Mouse (Mus musculus) stomach, embryonic 15.5 days (tissue): Measurements from ENCODE around the gene Olfr763. TPM values are rescaled to one million over a fixed set of nuclear protein-coding genes. Genes with fewer than 3 reads are reported as not detected.
"Not testable (repeated sequence)": the region's sequence is repeated elsewhere in the genome, so short reads cannot be mapped to it uniquely, and the experiment has no call there.

ENCODE experiments used
- ATAC-seq: fragments of 200-750 bp; cut with Nextera tagmentation; 2 replicates; pipeline ENCODE4 v1.8.0; 2017; ENCODE audit warnings: low read depth, moderate number of reproducible peaks, moderate TSS enrichment; ENCODE audit not compliant: insufficient read depth, low FRiP score
- H3K27ac ChIP-seq: fragments of 300-500 bp; sonication (generic); 2 replicates; pipeline ENCODE4 v1.5.1; 2015; ENCODE audit warnings: mild to moderate bottlenecking, inconsistent platforms
- H3K27me3 ChIP-seq: fragments of 300-500 bp; sonication (generic); replicated peaks from 2 replicates; pipeline ENCODE4 v1.6.1; 2015; ENCODE audit warnings: inconsistent platforms
- H3K36me3 ChIP-seq: fragments of 300-500 bp; sonication (generic); 2 replicates; pipeline ENCODE4 v1.6.1; 2015; ENCODE audit warnings: inconsistent platforms
- H3K4me1 ChIP-seq: fragments of 300-500 bp; sonication (generic); 2 replicates; pipeline ENCODE4 v1.6.1; 2015; ENCODE audit warnings: inconsistent platforms
- H3K4me2 ChIP-seq: fragments of 300-500 bp; sonication (generic); 2 replicates; pipeline ENCODE4 v1.6.1; 2015; ENCODE audit warnings: mild to moderate bottlenecking, inconsistent platforms
- H3K4me3 ChIP-seq: fragments of 300-500 bp; sonication (generic); replicated peaks from 2 replicates; pipeline ENCODE4 v1.5.1; 2015; ENCODE audit warnings: inconsistent platforms
- H3K9ac ChIP-seq: fragments of 300-500 bp; sonication (generic); 2 replicates; pipeline ENCODE4 v1.6.1; 2015; ENCODE audit warnings: inconsistent platforms
- H3K9me3 ChIP-seq: fragments of 300-500 bp; sonication (generic); 2 replicates; pipeline ENCODE4 v1.6.1; 2016; ENCODE audit warnings: inconsistent platforms
- WGBS: fragments of 180-500 bp; shearing (Covaris S2); methylation state at CpG from one replicate; pipeline ENCODE4 v1.1.7; 2015; 5-methylcytosine and 5-hydroxymethylcytosine counted together
- polyA plus RNA-seq: library from polyadenylated mRNA; unstranded; fragments of >200 nt; fragmentation: Nextera tagmentation; extraction: Ambion mirVana; gene quantifications from 2 replicates; pipeline ENCODE4 v1.2.1, GENCODE M21; 2015

Gene Olfr763
- polyA plus RNA-seq, 1 experiment from 2014 or later: not detected

- H3K4me2 ChIP-seq: no peak overlapping the region
- no peak overlapping the region for H3K4me3 ChIP-seq
- H3K27me3 ChIP-seq: no peaks in the 10 kb centered on the region
- no peaks in the 10 kb centered on the region for H3K4me1 ChIP-seq
- ATAC-seq: no peak
- H3K9me3 ChIP-seq: no peaks in the 10 kb centered on the region
- no peaks in the 10 kb centered on the region for H3K36me3 ChIP-seq
- no peak overlapping the region for H3K27ac ChIP-seq
- no peak overlapping the region for H3K9ac ChIP-seq
Measured at GRCm38 (mm10) chr10:128990994-128991393, 19.6 kb upstream of the Olfr763 start.

GRCm38 (mm10) chr10:128995796-128996195 is 14.8 kb upstream of the Olfr763 start:
- WGBS: 88% methylated on average over 1 of the region's 1 CpGs
- Histone ChIP-seq H3K9me3 (no peaks in the 10 kb centered on the region), H3K9ac (no peak overlapping the region), H3K27ac (no peak overlapping the region), H3K4me3 (no peak overlapping the region), H3K36me3 (no peaks in the 10 kb centered on the region), H3K4me2 (no peak overlapping the region), H3K27me3 (no peaks in the 10 kb centered on the region), H3K4me1 (no peaks in the 10 kb centered on the region)
- ATAC-seq: no peak

- WGBS: 75% methylated on average over 4 of the region's 4 CpGs
- Histone ChIP-seq H3K9me3 (no peaks in the 10 kb centered on the region), H3K4me1 (no peaks in the 10 kb centered on the region), H3K9ac (no peak overlapping the region), H3K36me3 (no peaks in the 10 kb centered on the region), H3K4me2 (no peak overlapping the region), H3K4me3 (no peak overlapping the region), H3K27ac (no peak overlapping the region), H3K27me3 (no peaks in the 10 kb centered on the region)
- ATAC-seq: no peak
Measured at GRCm38 (mm10) chr10:128996523-128997040, 14.0 kb upstream of the Olfr763 start.

- Histone ChIP-seq H3K9me3 (no peaks in the 10 kb centered on the region), H3K9ac (no peak overlapping the region), H3K36me3 (no peaks in the 10 kb centered on the region), H3K27ac (no peak overlapping the region), H3K4me3 (no peak overlapping the region), H3K27me3 (no peaks in the 10 kb centered on the region), H3K4me2 (no peak overlapping the region), H3K4me1 (no peaks in the 10 kb centered on the region)
- peak; percentile 59 for ATAC-seq
- WGBS: 69% methylated on average over 14 of the region's 14 CpGs
Measured at GRCm38 (mm10) chr10:129004032-129004920, 6.3 kb upstream of the Olfr763 start.

- H3K4me1 ChIP-seq, H3K9me3 ChIP-seq, H3K27ac ChIP-seq, H3K4me3 ChIP-seq, ATAC-seq, H3K4me2 ChIP-seq, H3K36me3 ChIP-seq, H3K9ac ChIP-seq, H3K27me3 ChIP-seq: not testable (repeated sequence)
- WGBS: 54% methylated on average over 2 of the region's 5 CpGs
Measured at GRCm38 (mm10) chr10:129011511-129011910, 920 bp downstream of the Olfr763 start.

- no peaks in the 10 kb centered on the region for H3K36me3 ChIP-seq
- no peak overlapping the region for H3K27ac ChIP-seq
- H3K4me2 ChIP-seq: no peak overlapping the region
- H3K4me1 ChIP-seq: no peaks in the 10 kb centered on the region
- no peaks in the 10 kb centered on the region for H3K9me3 ChIP-seq
- no peak overlapping the region for H3K9ac ChIP-seq
- no peak for ATAC-seq
- no peak overlapping the region for H3K4me3 ChIP-seq
- no peaks in the 10 kb centered on the region for H3K27me3 ChIP-seq
Measured at GRCm38 (mm10) chr10:129014477-129014876, 3.9 kb downstream of the Olfr763 start.

- Histone ChIP-seq H3K4me2 (no peak overlapping the region), H3K9me3 (no peaks in the 10 kb centered on the region), H3K36me3 (no peaks in the 10 kb centered on the region), H3K4me1 (no peaks in the 10 kb centered on the region), H3K27ac (no peak overlapping the region), H3K9ac (no peak overlapping the region), H3K4me3 (no peak overlapping the region), H3K27me3 (no peaks in the 10 kb centered on the region)
- ATAC-seq: no peak
Measured at GRCm38 (mm10) chr10:129023319-129023718, 12.7 kb downstream of the Olfr763 start.

- no peak overlapping the region for H3K27ac ChIP-seq
- ATAC-seq: no peak
- no peaks in the 10 kb centered on the region for H3K4me1 ChIP-seq
- no peak overlapping the region for H3K4me2 ChIP-seq
- no peaks in the 10 kb centered on the region for H3K9me3 ChIP-seq
- H3K9ac ChIP-seq: no peak overlapping the region
- H3K36me3 ChIP-seq: no peaks in the 10 kb centered on the region
- H3K4me3 ChIP-seq: no peak overlapping the region
- no peaks in the 10 kb centered on the region for H3K27me3 ChIP-seq
- 59% methylated on average over 3 of the region's 3 CpGs for WGBS
Measured at GRCm38 (mm10) chr10:129026018-129026662, 15.5 kb downstream of the Olfr763 start.

GRCm38 (mm10) chr10:129028343-129028742 is 17.8 kb downstream of the Olfr763 start:
- Histone ChIP-seq H3K27ac (no peak overlapping the region), H3K9me3 (no peaks in the 10 kb centered on the region), H3K36me3 (no peaks in the 10 kb centered on the region), H3K4me2 (no peak overlapping the region), H3K4me3 (no peak overlapping the region), H3K9ac (no peak overlapping the region), H3K27me3 (no peaks in the 10 kb centered on the region), H3K4me1 (no peaks in the 10 kb centered on the region)
- no peak for ATAC-seq
- 65% methylated on average over 2 of the region's 2 CpGs for WGBS

- H3K4me3 ChIP-seq: no peak within 1 kb of the TSS
- no peak within 1 kb of the TSS for H3K4me2 ChIP-seq
- H3K4me1 ChIP-seq: no peaks in the 10 kb centered on the region
- H3K27me3 ChIP-seq: no peaks in the 10 kb centered on the region
- H3K9me3 ChIP-seq: no peaks in the 10 kb centered on the region
- no peak within 1 kb of the TSS for H3K27ac ChIP-seq
- H3K9ac ChIP-seq: no peak within 1 kb of the TSS
- no peaks in the 10 kb centered on the region for H3K36me3 ChIP-seq
- WGBS: 81% methylated on average over 3 of the region's 3 CpGs
- ATAC-seq: no peak
Measured at GRCm38 (mm10) chr10:129039796-129040195, 29.2 kb downstream of the Olfr763 start, which contains the start of gene Olfr764-ps1. TSS of gene Olfr764-ps1 (minus strand) at chr10:129039896.

- H3K4me1 ChIP-seq, H3K27me3 ChIP-seq, H3K27ac ChIP-seq: not testable (repeated sequence)
Measured at GRCm38 (mm10) chr10:129049898-129050297, 39.3 kb downstream of the Olfr763 start, which contains the start of gene Olfr765. TSS of gene Olfr765 (minus strand) at chr10:129049998.

More at GRCm38 (mm10) chr10:129049898-129050297, 39.3 kb downstream of the Olfr763 start, which contains the start of gene Olfr765:
- not testable (repeated sequence) for H3K4me2 ChIP-seq, H3K9me3 ChIP-seq, H3K9ac ChIP-seq, ATAC-seq, H3K4me3 ChIP-seq, H3K36me3 ChIP-seq
